Mouse (Mus musculus) induced T-regulatory cell, adult 2 months (primary cell): Measurements from ENCODE around the gene Usp43.

Source experiments
- DNase-seq: peaks from one replicate; pipeline ENCODE4 v3.0.0-alpha.2; 2012; ENCODE audit warnings: low read depth

Usp43 gene

GRCm38 (mm10) chr11:67897064-67897560, 24.8 kb downstream of the Usp43 start:
- DNase-seq = peak; percentile 62

- DNase-seq = no peak
These were observed 26.3 kb downstream of the Usp43 start for GRCm38 (mm10) chr11:67895641-67896040.

- DNase-seq = no peak
These were observed 33.4 kb downstream of the Usp43 start for GRCm38 (mm10) chr11:67888521-67888920.

GRCm38 (mm10) chr11:67885921-67886320, 36.0 kb downstream of the Usp43 start:
- DNase-seq = no peak

- DNase-seq = no peak
These were observed 56.3 kb downstream of the Usp43 start for GRCm38 (mm10) chr11:67865521-67866197.

- no peak for DNase-seq
These were observed 56.9 kb downstream of the Usp43 start for GRCm38 (mm10) chr11:67865100-67865499.

GRCm38 (mm10) chr11:67861399-67861838, 60.5 kb downstream of the Usp43 start:
- DNase-seq = no peak

GRCm38 (mm10) chr11:67860743-67861398, 61.1 kb downstream of the Usp43 start:
- DNase-seq = no peak

- DNase-seq = no peak
These were observed 63.4 kb downstream of the Usp43 start for GRCm38 (mm10) chr11:67858518-67858917.

GRCm38 (mm10) chr11:67855035-67855434, 66.9 kb downstream of the Usp43 start:
- peak; percentile 4 for DNase-seq

GRCm38 (mm10) chr11:67853996-67854395, 68.0 kb downstream of the Usp43 start:
- no peak for DNase-seq

- no peak for DNase-seq
These were observed 70.2 kb downstream of the Usp43 start for GRCm38 (mm10) chr11:67851770-67852169.

- DNase-seq = no peak
These were observed 76.8 kb downstream of the Usp43 start for GRCm38 (mm10) chr11:67845193-67845592.

GRCm38 (mm10) chr11:67839810-67840209, 82.1 kb downstream of the Usp43 start:
- no peak for DNase-seq

GRCm38 (mm10) chr11:67835408-67836078, 86.4 kb downstream of the Usp43 start:
- DNase-seq = no peak

GRCm38 (mm10) chr11:67831820-67832219, 90.1 kb downstream of the Usp43 start:
- DNase-seq = no peak

GRCm38 (mm10) chr11:67829530-67829929, 92.4 kb downstream of the Usp43 start:
- no peak for DNase-seq

- DNase-seq = no peak
These were observed 93.4 kb downstream of the Usp43 start for GRCm38 (mm10) chr11:67828360-67829059.

GRCm38 (mm10) chr11:67821560-67821959, 100.4 kb downstream of the Usp43 start:
- DNase-seq = no peak

GRCm38 (mm10) chr11:67820221-67820620, 101.7 kb downstream of the Usp43 start:
- peak; percentile 5 for DNase-seq

GRCm38 (mm10) chr11:67819604-67820003, 102.3 kb downstream of the Usp43 start:
- DNase-seq = no peak

- DNase-seq = no peak
These were observed 110.4 kb downstream of the Usp43 start for GRCm38 (mm10) chr11:67811535-67811934.
